Mouse (Mus musculus) kidney, postnatal 4 days (tissue): ENCODE data around the gene Nrip1.
"Not testable (repeated sequence)": the region's sequence is repeated elsewhere in the genome, so short reads cannot be mapped to it uniquely, and the experiment has no call there.

Source experiments
- DNase-seq, 2 experiments: peaks; one replicate each; pipeline ENCODE4 v3.0.0; 2021; ENCODE audit warnings: mixed read lengths in 2 of 2

Nrip1 gene

DNA sequence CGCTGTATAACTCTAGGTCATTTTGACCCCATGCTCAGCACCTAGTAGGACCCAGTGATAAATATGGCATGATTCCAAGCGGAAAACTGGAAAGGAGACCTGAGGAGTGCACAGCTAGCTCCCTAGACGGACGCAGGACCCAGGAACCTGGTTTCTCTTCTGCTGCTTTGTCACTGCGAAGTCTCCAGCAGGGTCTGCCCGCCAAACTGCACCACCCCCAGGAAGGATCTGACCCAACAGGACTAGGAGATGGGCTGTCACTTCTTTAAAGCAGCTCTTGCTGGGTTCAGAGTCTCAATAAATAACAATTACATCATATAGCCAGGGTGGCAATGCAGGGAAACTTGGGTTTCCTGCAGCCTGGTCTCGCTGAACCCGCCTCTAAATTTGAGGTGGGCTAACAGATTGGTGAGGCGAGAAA, at the start of gene Nrip1:
Nrip1 (minus strand) TSS at position 157 of the 421 bp plus-strand sequence.
- peak; percentile 67 to 77 for DNase-seq

DNA sequence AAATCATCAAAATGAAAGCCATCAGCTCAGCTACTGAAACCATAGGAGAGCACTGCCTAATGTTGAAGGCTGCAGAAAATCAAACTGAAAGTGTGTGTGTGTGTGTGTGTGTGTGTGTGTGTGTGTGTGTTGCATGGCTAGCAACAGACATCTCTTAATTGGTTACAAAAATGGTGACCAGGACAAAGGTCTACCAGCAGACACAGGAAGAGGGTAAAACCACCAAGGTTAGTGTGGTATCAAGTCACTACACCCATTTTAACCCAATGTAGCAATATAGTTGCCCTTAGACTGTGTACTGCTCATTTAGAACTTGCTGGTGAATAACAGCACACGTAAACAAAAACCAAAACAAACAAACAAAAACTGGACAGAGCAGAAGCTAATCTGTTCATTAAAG, 48.9 kb upstream of the Nrip1 start:
- DNase-seq: no peak

DNA sequence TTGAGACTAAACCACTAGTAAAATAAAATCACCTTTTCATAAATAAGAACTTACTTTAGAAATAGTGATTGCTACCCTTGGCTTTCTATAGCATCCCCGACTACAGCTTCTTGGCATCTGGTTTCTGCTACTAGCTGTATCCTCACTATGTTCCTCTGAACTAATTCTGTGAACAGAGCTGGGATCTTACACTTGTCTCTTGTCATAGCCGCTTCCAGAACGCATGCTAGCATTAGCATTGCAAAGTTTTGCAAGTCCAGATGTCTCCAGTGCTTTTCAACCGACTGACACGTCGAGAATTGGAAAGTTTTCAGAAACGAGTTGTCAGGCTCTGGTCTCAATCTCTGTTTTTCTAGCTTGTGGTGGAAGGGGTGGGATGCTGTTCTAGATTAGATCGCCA, 46.2 kb upstream of the Nrip1 start:
- DNase-seq: no peak

DNA sequence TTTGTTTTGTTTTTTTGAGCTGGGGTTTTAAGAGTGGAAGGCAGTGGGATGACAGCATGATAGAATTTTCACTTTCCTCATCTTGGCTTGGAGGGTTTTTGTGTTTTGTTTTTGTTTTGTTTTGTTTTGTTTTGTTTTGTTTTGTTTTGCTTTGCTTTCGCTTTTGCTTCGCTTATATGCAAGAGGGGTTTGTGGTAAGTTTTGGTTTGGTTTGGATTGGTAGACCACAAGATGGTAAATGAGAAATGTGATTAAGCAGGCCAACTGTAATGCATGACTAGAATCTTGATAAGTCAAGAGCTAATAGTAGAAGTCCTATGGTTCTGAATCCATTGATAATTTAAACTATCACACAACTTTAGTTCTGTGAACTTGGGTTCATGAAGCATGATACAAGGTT, 42.9 kb upstream of the Nrip1 start:
- no peak for DNase-seq

DNA sequence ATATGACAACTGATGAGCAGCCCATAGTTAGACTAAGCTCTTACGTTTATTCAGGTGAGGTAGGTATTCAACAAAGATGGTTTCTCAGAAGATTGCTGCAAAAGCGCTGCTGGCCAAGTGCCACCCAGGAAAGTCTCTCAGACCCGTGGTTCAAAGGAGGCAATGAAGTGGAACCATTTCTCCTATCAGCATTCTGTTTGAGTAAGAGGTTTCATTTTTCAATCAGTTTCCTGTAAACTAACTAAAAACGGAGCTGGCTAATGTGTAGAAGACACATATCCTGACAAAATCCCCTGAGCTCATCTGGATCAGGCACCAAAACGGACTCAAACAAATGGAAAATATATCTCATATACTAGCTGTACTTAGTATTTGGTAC, 42.4 kb upstream of the Nrip1 start:
- peak in 1 of 2 experiments; percentile 9 for DNase-seq

DNA sequence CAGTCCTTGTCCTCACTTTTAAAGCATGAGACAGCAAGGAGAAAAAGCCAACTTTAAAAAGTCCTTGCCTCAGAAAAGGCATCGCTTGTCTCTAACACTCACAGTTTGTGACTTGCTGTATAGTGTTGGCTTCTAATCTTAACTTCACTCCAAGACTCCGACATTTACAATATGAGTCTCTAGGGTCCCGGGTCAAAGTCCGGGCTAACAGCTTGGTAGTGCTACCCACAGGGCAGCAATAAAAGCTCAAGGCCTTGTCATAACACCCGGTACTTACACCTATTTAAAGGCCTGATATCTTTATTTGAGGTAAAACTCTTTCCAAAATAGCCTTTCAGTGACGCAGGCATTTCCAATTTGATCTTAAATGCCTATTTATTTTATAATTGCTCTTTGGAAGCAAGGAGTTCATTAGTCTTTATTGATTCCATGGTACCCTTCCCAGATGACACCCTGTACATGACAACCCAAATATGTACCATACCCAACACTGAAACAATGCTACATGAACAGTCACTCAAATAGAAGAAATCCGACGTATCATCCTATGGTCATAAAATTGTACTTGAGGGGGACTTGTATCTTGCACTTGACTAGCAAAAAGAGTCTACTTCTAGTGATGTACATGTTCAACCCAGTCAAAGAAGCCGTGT, 41.9 kb upstream of the Nrip1 start:
- DNase-seq: no peak

DNA sequence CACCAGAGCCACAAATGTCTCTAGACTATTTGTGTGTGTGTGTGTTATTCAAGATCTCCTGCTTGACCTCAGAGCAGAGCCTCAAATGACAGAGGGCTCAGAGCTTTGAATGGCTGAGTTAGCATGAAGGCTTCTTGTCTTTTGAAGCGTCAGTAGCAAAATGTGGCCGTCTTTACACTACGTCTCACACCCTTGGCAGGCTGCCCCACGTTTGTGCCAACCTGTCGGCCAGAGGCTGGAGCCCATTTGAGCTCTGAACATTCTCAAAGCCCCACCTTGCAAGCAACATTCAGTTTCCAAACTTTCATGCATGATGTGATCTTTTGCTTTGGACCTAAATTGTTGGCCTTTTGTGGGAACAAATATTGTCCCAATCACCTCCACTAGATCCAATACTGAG, 40.9 kb upstream of the Nrip1 start:
- peak in 1 of 2 experiments; percentile 17 for DNase-seq

DNA sequence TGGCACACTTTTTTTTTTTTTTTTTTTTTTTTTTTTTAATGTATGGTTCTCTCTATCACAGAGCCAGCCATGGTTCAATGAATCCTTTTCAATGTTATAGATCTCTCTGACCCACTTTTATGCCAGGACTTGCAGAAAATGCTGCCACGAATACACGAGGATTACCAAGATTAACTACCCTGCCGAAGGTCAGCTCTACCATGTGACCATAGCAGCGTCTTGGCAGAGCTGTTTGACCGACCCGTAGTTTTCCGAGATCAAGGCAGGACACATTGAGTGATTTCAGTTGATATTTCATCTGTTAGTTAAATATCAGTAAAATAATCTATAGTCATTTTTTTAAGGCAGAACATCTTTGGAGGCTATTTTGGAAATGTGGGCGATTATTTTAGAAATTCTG, 40.0 kb upstream of the Nrip1 start:
- DNase-seq: no peak

DNA sequence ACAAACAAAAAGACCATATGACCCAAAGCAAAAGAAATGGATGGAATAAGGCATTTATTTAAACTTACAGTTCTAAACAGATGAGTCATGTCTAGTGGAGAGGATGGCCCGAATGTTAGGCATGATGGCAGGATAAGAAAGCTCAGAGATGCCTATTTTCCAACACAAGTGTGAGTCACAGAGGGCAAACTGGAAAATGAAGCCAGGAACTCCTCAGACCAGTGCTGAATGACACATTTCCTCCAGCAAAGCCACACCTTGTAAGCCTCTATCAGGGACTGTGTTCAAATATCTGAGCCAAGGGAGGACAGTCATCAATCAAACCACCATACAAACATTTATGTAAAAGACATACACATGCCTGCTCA, 35.7 kb upstream of the Nrip1 start:
- DNase-seq: no peak

DNA sequence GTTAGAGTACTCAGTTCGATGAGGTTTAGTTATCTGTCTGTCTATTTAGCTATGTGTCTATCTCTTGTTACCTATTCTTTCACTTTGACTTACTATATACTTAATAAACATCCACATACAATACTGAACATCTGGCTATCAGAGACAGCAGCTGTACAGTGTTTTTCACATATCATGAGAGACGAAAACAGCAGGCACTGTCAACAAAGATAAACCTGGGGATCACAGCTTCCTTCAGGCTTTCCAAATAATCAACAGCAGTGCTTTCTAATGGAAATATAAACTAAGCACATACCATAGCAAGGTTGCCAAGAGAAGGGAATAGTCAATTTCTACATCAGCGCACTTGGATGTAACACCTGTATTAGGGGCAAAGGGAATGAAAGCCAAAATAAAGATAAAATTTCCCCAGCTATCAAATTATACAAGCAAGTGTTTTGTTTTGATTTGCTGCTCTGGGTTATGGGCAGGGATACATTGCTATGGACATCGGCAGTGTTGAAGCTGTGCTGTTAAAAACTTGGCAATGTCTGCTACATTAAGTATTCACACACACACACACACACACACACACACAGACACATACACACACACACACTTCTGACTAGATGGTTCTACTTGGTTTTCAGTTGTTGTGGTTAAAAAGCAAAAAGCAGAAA, 35.2 kb upstream of the Nrip1 start:
- no peak for DNase-seq

DNA sequence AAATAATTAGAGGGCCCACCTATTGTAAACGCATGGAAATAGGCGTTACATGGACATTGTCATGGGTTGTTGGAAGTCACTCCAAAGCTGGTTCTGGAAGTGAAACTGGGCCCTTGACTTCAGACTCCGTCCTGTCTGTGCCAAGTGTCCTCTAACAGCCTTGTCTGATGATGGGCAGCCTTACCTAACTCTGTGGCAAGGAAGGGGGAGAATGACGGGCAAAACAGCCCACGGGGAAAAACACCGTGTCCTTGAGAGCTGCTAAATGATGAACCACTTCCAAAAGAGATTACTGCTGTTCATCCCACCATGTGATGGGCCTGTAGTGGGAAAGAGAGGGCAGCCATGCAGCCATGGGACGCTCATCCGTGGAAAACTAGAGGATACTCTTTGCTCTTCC, 34.6 kb upstream of the Nrip1 start:
- DNase-seq: no peak

DNA sequence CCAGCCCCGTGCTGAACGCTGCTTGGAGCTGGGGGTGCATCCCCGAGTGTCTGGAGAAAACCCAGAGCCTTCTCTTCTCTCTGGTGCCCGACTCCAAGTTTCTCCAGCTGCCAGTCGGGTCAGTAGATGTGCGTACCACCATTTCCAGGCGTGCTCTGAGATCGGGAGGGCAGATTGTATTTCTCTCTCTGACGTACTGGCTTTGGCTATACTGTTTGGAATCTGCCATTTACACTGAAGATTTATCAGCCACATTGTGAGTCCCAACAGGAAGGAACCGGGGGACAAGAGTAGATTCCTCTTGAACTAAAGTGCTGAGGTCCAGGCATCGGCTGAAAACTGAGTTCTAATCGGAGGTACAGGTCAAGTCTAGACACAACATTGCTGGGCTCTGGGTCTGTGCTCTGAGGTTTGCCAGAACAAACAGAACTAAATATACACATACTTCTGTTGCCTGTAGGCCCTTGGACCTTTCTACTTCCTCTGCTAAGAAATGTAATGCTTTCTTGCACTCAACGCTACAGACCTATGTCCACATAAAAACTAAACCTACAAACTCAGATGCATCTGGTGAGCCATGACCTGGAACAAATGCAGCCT, 33.8 kb upstream of the Nrip1 start:
- peak; percentile 16 to 33 for DNase-seq

DNA sequence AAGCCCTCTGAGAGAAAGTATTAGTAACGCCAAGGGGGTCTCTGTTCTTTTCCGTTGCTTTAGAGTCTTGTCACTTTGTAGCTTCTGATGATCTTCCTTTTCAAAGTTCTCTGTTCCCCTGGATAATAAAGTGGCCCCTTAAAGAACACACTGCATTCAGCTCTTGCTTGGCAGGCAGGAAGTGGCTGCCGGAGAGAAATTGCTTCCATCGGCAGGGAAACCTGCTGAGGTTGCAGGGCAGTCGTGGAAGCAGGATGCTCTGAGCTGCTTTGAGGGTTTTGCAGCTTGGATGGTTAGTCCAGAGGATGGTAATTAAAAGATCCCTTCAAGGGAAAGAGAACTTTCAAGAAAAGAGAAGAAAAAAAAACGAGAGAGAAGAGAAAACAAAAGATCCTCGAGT, 33.3 kb upstream of the Nrip1 start:
- DNase-seq: peak; percentile 17 to 51

DNA sequence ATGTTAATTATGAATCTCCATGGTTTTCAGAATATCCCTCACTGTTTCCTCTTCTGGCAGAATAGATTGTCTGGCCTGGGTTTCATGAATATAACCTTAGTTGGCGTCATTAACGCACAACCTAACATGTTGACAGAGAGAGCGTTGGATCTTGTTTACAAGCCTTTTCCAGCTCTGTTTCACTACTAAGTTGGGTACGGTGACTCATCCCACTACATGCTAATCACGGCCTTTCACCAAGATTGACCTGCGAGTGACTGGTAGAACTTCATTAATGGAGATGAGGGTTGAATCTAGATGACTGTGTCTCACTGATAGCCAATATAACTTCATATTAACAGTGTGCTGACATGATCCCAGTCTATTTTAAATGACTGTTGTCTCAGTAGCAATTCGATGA, 32.7 kb upstream of the Nrip1 start:
- no peak for DNase-seq

DNA sequence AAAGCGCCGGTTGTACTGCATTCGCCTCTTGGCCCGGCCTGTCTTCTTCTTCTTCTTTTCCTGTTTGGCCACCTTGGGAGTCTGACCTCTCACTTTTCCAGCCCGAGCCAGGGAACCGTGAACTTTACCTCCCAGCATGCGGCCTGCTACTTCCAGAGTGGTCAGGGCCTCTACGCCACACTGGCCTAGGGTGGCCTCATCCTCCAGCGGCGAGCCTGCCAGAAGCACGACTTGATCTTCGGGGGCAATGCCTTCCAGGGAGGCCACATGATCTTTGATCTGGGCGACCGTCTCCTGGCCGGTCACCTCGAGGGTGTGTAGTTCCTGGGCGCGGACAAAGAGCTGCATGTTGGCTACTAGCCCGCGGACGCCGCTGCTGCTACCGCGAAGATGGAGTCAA, 29.7 kb upstream of the Nrip1 start:
- DNase-seq: not testable (repeated sequence)

DNA sequence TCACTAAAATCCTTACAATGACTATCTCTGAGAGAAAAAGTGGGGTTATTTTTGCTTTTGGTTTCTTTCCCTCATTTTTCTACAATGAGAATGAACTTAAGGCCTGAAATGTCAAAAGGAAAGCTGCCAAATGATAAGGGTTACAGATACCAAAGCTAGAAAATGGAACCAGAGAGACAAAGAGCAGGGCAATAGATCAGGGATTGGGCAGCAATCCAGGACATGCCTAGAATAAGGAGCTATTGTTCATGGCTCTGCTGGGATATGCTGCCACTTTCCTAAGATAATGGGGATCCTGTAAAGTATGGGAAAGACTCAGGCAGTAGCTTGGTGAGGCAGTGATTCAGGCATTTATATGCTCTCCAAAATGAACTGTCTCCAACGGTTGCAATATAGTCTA, 22.9 kb upstream of the Nrip1 start:
- no peak for DNase-seq

DNA sequence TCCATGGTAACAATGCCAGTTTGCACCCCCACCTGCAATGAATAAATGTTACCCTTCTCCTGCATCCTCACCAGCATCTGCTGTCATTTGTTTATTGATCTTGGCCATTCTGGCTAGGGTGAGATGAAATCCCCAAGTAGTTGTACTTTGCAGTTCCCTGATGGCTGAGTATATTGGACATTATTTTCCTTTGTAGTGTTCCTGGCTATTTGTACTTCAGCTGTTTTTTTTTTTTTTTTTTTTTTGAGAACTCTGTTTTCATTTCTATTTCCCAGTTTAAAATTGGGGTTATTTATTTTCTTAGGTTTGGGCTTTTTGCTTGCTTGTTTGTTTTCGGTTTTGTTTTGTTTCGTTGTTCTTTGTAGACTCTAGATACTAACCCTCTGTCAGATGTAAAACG, 19.6 kb upstream of the Nrip1 start:
- no peak for DNase-seq

DNA sequence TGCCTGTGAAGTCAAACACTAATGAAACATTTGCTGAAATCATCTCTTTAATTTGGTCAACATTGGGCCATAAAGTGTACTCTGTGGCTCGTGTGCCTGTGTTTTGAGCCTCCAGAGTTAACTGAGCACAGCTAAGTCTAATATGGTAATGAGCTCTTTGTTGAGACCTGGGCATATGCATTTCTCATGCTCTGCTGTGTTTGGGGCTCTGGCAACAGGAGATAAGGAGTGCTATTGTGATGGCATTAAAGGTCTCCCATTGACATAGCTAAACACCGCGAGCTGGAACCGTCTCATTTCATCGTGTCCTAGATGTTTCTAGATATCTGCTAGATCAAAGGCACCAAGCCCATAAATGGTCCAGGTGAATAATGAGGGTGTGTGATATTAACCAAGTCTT, 12.9 kb upstream of the Nrip1 start:
- no peak for DNase-seq

DNA sequence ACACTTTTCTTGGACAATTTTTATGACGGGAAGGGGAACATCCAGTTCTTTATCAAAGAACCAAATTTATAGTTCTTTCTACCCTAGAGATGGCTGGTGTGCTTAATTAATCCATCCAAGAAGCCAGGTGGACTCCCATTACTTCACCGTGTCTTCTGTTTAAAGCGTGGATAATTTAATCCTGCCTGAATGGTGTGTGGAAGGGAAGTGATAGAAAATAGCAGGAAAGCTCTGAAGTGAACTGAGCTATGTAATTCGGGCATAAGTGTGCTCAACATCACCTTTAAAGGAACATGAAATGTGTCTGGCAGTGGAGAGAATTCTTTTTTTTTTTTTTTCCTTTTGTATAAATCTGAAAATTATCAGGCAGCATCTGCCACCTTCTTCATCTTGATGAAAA, 12.4 kb upstream of the Nrip1 start:
- no peak for DNase-seq

DNA sequence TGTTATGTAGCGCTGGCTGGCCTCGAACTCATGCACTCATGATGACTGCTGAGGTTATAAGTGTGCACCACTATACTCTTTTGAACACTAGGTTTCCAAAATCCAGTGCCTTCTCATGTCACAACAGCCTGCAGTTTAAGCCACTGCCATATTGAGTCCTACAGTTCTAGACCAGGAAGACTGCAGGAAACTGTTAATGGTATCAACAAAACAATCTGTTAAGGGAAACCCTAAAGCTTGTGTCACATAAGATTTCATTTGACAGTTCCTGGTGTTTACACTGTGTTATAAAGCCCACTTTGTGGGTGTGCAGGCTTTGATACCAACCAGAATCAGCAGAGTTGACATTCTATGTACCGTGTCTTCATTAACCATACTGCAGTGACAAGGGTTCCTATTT, 3.6 kb upstream of the Nrip1 start:
- no peak for DNase-seq

DNA sequence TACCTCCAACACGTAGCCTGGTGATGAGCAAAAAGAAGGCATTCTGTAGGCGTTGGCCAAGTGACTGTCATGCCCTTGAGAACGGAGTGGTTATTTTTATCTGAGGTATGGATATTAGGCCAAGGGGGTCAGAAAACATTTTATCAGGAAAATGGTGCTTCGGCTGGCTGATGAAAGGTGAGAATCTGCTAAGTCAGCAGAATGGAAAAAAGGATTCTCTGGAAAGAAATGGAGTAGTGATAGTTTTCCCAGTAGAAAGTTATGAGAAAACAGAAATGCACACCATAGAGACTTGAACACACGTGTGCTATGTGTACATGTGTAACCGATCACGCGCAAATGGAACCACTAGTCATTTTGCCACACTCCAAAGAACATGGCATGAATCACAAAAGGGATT, 3.0 kb upstream of the Nrip1 start:
- no peak for DNase-seq

DNA sequence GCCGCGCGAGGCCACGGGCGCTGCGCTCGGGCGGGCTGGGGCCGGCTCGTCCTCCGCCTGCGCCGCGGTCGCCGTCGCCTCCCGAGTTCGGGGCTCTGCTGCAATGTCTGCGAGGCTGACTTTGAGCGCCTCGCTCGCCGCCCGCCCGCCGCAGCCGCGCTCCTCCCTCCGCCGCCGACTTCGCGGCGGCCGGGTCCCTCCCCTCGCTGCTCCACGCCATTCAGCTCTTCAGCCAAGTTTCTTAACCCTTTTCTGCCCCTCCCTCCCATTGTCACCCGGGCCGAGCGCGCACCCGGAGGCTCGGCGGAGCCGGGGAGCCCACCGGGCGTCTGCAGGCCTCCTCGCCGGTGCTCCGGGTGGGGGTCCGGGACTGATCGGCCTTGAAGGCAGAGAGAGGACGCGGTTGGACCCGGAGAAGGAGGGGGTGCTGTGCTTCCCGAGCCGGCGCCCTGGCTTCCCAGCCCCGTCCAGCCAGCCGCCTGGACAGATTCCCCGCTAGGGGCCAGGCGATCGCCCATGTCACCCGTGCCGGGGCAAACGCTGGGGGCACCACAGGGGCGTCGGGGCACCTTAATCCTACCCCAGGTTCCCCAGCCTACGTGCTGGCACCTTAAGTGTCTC, 576 bp downstream of the Nrip1 start:
- peak; percentile 89 to 94 for DNase-seq

DNA sequence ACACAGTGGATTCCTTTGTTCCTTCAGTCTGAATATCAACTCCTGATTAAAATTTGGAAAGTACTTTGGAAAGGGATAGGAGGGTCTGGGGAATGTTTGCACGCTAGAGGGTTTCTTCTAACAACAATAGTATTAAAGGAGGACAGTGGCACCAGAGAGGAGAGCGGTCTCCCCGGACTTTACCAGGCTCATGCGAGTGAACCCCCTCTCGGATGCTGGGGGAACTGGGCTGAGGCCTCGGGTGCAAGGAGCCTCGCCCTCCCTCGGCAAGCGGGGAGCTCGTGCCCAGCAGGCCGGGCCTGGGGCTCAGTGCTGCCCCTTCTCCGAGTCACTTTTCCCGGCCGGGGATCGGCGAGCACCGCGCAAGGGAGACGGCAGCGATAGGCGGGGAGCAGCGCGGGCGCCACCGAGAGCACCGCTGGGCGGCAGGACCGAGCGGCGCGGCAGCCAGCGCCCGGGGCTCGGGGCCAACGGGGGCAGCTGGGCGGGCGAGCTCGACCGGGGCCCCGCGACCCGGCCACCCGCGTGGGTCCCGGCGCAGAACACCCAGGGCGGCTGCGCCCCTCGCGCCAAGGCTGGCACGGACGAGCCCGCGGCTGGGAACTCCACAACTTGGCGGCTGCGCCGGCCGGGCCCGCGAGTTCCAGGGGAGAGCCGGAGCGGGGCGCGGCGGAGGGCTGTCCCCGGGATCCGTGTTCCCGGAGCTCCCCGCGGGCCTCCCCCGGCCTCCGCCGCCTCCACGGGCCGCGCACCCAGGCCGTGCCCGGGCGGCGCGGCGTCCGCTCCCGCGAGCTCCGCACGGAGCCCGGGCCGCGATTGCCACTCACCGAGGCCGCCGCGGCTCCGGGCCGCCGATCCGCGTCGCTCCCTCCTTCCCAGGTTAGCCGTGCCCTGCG, 1.3 kb downstream of the Nrip1 start:
- peak; percentile 72 to 83 for DNase-seq
